Mouse (Mus musculus) bone marrow, adult 2 months (tissue): ENCODE results near the gene Unc119b. TPM values are rescaled to one million over a fixed set of nuclear protein-coding genes. Genes with fewer than 3 reads are reported as not detected.
A peak's percentile ranks its signal among the peaks of the same experiment; 100 is the strongest.

ENCODE experiments used
- H3K27ac ChIP-seq: fragments of 200-500 bp; 2 replicates; pipeline ENCODE4 v1.5.1; 2012; ENCODE audit warnings: low read depth, mild to moderate bottlenecking, control low read depth, inconsistent platforms, low read length; ENCODE audit not compliant: control insufficient read depth, poor library complexity, insufficient read depth
- H3K4me1 ChIP-seq: fragments of 200-500 bp; 2 replicates; pipeline ENCODE4 v1.6.1; 2011; ENCODE audit warnings: low read length; ENCODE audit not compliant: control insufficient read depth, insufficient read depth
- H3K4me3 ChIP-seq: fragments of 200-500 bp; replicated peaks from 2 replicates; pipeline ENCODE3; 2011; ENCODE audit warnings: mild to moderate bottlenecking, low read depth, low read length, control low read depth; ENCODE audit not compliant: control insufficient read depth
- CTCF ChIP-seq: fragments of 200-500 bp; IDR thresholded peaks from 2 replicates; pipeline ENCODE4 v1.5.1; 2011; ENCODE audit warnings: low read length, control low read depth; ENCODE audit not compliant: control insufficient read depth, insufficient read depth
- POLR2A ChIP-seq: fragments of 200-500 bp; IDR thresholded peaks from 2 replicates; pipeline ENCODE4 v1.6.1; 2011; ENCODE audit warnings: low read depth, mild to moderate bottlenecking, control low read depth, low read length, borderline replicate concordance; ENCODE audit not compliant: control insufficient read depth
- WGBS: fragments of 180-500 bp; shearing (Covaris S2); methylation state at CpG from one replicate; pipeline ENCODE4 v1.1.7; 2018; 5-methylcytosine and 5-hydroxymethylcytosine counted together
- polyA plus RNA-seq: library from polyadenylated mRNA; stranded (reverse); fragments of >200 nt; gene quantifications from 2 replicates; pipeline ENCODE4 v1.2.4, GENCODE M21; 2011; ENCODE audit warnings: low replicate concordance; ENCODE audit not compliant: missing spikeins, insufficient read depth, insufficient read length

Unc119b gene
- polyA plus RNA-seq, 1 experiment = 7.8 TPM

DNA sequence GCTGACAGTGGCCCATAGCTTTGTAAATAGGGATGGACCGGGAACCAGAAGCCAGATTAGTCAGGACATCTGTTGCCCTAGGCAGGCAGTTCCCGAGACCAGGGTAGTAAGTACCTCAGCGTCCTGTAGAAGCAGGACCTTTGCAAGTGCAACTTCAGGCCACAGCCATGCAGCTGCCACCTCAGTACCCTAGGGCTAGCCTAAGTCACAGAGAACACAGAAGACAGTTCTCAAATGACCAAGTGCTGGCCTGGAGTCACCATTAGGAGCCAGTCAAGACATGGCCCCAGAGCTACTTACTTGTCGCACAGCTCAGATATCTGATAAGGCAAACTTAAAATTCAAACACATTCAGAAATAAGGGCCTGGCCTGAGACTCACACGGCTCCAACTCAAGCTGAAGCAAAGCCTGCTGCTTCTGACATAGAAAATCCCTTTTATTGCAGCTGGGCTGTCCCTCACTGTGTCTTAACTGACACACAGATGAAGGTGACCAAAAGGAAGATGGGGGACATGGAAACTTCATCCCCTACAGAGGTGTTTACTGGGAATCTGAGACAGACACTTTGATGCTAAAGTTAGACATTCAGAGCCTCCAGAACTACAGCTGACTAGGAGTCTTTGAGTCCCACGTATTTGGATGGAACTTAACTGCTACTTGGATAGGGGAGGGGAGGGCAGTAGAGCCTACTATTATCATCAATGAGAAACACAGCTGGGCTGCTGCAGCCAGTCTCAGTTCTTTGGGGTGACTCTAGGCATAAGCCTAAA is 11.4 kb upstream of the Unc119b start:
- Histone ChIP-seq H3K4me1 (peaks cover 2% of the 10 kb centered on the region), H3K27ac (no peak overlapping the region), H3K4me3 (no peak overlapping the region)
- 83% methylated on average over 6 of the region's 6 CpGs for WGBS
- TF ChIP-seq CTCF = no peak

DNA sequence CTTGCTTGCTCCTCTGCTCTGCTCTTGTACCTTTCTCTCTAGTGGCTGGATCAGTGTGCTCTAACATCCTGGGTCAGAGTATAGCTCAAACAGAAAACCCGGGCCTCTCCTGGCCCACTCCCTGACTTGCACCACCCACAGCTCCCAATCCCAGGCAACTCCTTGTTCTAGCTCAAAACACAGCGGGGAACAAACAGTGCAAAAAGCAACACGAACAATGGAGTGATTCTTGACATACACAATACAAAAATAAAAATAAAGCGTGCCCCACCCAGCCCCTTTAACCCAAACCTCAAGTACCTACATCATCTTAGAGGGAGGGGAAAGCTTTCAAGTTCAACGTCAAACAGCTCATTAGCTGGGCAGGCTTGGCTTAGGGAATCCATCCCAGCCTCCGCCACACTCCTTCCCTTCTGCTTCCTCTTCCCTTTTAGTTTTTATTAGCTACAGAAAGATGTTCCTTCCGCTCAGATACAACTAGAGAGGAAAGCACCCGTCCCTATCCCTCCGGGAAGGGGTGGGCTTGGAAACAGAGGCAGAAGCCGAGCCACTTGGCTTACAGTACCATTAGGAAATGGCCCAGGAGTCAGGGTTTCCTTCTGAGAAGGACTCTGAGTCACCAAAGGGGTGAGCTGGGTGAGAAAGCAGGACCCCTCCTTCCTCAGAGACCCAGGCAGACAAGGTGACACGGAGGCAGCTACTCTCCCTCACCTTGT is 10.6 kb upstream of the Unc119b start:
- WGBS = 82% methylated on average over 11 of the region's 11 CpGs
- Histone ChIP-seq H3K4me3 (no peak overlapping the region), H3K27ac (no peak overlapping the region), H3K4me1 (no peaks in the 10 kb centered on the region; the same call in 1 of the 2 replicates)
- TF ChIP-seq CTCF (no peak), POLR2A (no peak)

DNA sequence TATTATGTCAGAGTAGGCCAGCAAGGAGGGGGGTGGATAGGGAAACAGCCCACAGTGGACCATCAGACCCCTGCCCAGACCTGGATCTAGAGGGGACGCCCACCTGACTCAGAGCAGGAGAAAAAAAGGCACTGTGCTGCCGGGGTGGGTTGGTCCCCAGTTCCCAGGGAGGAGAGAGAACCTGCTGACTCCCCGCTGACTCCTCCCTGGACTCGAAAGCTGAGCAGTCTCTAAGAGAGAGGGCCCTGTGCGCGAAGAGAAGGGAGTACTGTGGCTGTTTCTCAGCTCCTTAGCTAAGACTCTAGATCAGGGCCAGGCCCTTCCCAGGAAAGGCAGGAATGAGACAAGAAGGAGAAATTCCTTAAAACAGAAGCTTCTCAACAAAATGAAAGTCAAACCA is 9.7 kb upstream of the Unc119b start:
- Histone ChIP-seq H3K27ac (no peak overlapping the region), H3K4me3 (no peak overlapping the region), H3K4me1 (no peaks in the 10 kb centered on the region; the same call in 1 of the 2 replicates)
- TF ChIP-seq POLR2A (no peak), CTCF (no peak)
- 75% methylated on average over 6 of the region's 6 CpGs for WGBS

DNA sequence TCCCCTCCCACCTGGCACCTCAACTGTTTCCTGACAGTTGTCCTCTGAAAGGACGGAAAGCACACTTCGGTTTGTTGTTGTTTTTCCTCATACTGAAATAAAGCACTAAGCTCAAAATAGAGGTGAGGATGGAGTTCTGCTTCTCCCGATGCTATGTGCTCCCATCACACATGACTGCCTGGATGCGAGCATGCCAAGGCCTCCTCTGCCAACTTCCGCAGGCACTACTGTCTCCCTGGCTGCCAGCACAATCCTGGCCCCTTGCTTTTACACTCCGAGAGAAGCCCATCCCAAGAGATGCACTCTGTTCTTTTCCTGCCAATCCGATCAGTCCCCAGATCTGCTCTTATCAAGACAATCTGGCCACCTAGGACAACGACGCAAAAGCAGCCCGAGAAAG is 8.8 kb upstream of the Unc119b start:
- H3K27ac ChIP-seq = no peak overlapping the region
- no peak for TF ChIP-seq CTCF
- TF ChIP-seq POLR2A = no peak
- WGBS = 81% methylated on average over 10 of the region's 10 CpGs
- no peak overlapping the region for H3K4me3 ChIP-seq
- H3K4me1 ChIP-seq = no peaks in the 10 kb centered on the region

DNA sequence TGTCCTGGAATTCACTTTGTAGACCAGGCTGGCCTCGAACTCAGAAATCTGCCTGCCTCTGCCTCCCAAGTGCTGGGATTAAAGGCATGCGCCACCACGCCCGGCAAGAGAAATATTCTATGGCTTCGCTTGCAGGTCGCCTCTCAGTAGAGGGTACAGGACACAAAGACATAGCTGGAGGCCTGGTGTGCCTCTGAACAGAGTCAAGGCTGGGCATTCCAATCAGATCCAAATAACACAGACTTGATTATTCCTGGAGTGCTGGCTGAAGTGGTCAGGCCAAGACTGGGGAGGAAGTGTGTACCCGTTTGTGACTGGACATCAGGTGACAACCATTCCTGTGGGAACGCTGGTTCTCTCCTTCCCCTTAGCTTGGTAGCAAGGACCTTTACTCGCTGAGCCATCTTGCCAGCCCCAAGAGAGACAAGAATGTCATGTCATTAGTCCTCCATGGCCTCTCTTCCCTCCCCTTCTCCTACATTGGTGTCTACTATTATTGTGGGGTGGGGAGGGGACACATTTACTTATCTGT is 7.5 kb upstream of the Unc119b start:
- H3K4me3 ChIP-seq = no peak overlapping the region
- WGBS = 77% methylated on average over 9 of the region's 9 CpGs
- H3K4me1 ChIP-seq = no peaks in the 10 kb centered on the region
- no peak for TF ChIP-seq POLR2A
- no peak overlapping the region for H3K27ac ChIP-seq

DNA sequence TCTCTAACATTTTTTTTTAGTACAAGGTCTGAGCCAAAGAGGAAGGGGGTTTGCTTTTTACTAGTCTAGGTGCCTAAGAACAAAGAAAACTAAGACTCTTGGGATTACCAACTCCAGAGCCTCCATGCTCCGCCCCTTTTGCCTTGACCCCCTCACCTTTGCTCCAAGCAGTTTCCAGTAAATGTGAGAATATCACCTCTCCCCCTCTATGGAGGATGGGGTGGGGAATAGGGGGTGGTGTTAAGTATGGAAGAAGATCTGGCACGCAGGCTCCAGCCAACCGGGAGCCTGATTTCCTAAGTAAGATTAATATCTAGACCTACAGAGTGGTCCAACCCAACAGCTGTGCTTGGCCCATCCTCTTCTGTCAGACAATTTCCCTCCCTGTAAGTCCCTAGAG is 6.0 kb upstream of the Unc119b start:
- H3K27ac ChIP-seq = no peak overlapping the region
- TF ChIP-seq CTCF (no peak), POLR2A (no peak)
- no peaks in the 10 kb centered on the region for H3K4me1 ChIP-seq
- 83% methylated on average over 3 of the region's 3 CpGs for WGBS
- no peak overlapping the region for H3K4me3 ChIP-seq

DNA sequence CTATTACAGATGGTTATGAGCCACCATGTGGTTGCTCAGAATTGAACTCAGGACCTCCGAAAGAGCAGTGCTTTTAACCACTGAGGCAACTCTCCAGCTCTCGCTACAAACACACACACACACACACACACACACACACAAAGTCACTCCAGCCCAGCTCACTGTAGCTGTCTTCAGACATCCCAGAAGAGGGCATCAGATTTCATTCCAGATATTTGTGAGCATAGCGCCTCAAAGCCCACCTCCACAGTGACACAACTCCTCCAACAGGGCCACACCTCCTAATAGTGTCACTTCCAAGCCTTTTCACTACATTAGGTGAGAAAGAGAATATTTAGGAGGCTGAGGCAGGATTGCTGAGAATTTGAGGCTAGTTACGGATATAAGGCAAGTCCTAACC is 4.3 kb upstream of the Unc119b start:
- no peaks in the 10 kb centered on the region for H3K4me1 ChIP-seq
- WGBS = 73% methylated on average over 4 of the region's 4 CpGs
- H3K27ac ChIP-seq = no peak overlapping the region
- no peak overlapping the region for H3K4me3 ChIP-seq
- TF ChIP-seq POLR2A = no peak
- TF ChIP-seq CTCF = no peak

DNA sequence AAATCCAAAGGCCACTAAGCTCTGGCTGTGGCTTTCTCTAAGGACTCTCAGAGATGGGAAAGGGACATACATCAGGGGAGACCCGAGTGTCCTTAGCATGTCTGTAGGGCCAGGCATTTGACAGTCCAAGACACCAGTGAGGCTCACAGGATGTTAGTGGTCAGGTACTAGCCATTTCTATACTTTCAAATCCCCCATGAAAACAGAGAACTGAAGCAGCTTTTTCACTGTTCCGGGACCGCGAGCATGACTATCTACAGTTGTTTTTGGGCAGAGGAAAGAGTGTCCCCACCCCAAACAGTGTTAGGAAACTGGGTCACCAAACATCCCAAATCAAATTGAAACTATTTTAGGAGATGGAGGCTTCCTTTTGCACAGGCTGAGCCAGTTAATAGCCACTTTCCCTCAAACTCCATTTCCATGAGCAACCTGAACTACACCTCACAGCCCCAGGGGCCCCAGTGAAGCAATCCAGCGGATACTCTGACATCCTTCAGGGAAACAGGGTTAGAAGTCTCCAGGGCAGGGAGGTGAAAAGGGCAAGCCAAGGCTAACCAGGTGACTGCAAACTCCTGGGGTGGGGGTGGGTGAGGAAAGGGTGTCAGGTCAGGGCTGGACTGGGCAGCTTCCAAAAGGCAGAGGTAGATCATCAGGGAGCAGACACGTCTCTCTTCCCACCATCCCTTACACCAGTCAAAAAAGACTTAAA is 1.3 kb downstream of the Unc119b start:
- WGBS = 35% methylated on average over 6 of the region's 6 CpGs
- peak overlapping the region; percentile 26 for H3K27ac ChIP-seq
- H3K4me3 ChIP-seq = peak overlapping the region; percentile 46
- TF ChIP-seq POLR2A = no peak
- TF ChIP-seq CTCF = no peak
- peaks cover 4% of the 10 kb centered on the region for H3K4me1 ChIP-seq

DNA sequence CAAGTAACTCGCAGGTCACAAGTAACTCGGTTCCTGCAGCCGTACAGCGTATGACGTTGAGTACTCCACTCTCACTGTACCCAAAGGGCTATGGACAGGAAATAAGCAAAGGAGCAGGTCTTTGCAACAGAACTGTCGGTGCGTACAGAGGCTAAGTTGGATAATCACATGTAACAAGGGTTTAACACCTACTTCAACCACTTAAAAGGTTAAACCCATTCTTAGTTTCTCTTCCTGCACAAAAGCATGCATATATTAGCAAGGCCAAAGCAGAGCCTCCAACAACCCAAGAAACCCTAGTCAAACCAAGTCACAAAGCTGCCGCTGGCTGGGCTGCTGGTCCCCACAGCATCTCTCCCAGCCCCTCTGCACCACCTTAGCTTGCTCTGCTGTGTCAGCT is 2.3 kb downstream of the Unc119b start:
- H3K4me3 ChIP-seq = no peak overlapping the region

More for the DNA sequence above, 2.3 kb downstream of the Unc119b start:
- H3K4me1 ChIP-seq = peaks cover 4% of the 10 kb centered on the region
- peak overlapping the region; percentile 67 for H3K27ac ChIP-seq
- WGBS = 79% methylated on average over 8 of the region's 8 CpGs
- TF ChIP-seq POLR2A = no peak
- TF ChIP-seq CTCF = no peak
